Mouse (Mus musculus): ENCODE results near the gene Ppp1r36. TPM values are rescaled to one million over a fixed set of nuclear protein-coding genes. Genes with fewer than 3 reads are reported as not detected.

The Ppp1r36 gene
- total RNA-seq, 4 experiments from 2014 or later, result 1.9 to 3.2 (median 2.4) TPM

Other genes starting within 250 kb of the Ppp1r36 start
- gene Esr2, start 240.3 kb upstream of the Ppp1r36 start, total RNA-seq (2022), result under 1 TPM; 0.31 to 0.57 (median 0.42) TPM
- gene Tex21, start 170.8 kb upstream of the Ppp1r36 start, total RNA-seq (2022), result not detected
- 10 to 100 TPM; 46.4 to 50.7 (median 48.0) TPM for gene Mthfd1, start 162.2 kb upstream of the Ppp1r36 start, total RNA-seq (2022)
- gene Akap5, start 92.6 kb upstream of the Ppp1r36 start, total RNA-seq (2022), result 10 to 100 TPM; 51.1 to 58.4 (median 57.0) TPM
- gene Zbtb25, start 47.9 kb upstream of the Ppp1r36 start, total RNA-seq (2022), result 10 to 100 TPM; 19.4 to 22.5 (median 19.9) TPM
- gene Zbtb1, start 47.3 kb upstream of the Ppp1r36 start, total RNA-seq (2022), result 1 to 10 TPM; 7.2 to 8.1 (median 7.5) TPM
- 100 to 1,000 TPM in 3 of 4 experiments, 10 to 100 TPM in 1; 93.5 to 105 (median 103) TPM for gene Hspa2, start 13.4 kb upstream of the Ppp1r36 start, total RNA-seq (2022)
- 10 to 100 TPM; 23.4 to 28.6 (median 24.9) TPM for gene Plekhg3, start 113.4 kb downstream of the Ppp1r36 start, total RNA-seq (2022)

Data from layer of hippocampus, adult 8-10 months (tissue).